Mouse (Mus musculus) liver, embryonic 14.5 days (tissue): ENCODE measurements at regions not wholly inside any gene's neighbourhood (a gene's known extent, or its start where the extent isn't known, plus 50 kb on each side); places are given as distances from the start of the nearest gene placed in this dataset.

Experiments used
- ATAC-seq: fragments of 200-750 bp; cut with Nextera tagmentation; 2 replicates; pipeline ENCODE4 v1.8.0; 2017; ENCODE audit warnings: moderate number of reproducible peaks, mild to moderate bottlenecking, moderate library complexity; ENCODE audit not compliant: insufficient read depth
- DNase-seq, 3 experiments: peaks; one replicate each; pipeline ENCODE4 v3.0.0-alpha.2; 2012 to 2013; ENCODE audit warnings: low read depth in 3 of 3, low spot score in 3 of 3
- H3K27ac ChIP-seq: fragments of 300-500 bp; sonication (generic); 2 replicates; pipeline ENCODE4 v1.5.1; 2014; ENCODE audit warnings: moderate library complexity, mild to moderate bottlenecking, control low read depth, inconsistent platforms
- H3K27me3 ChIP-seq: fragments of 300-500 bp; sonication (generic); 2 replicates; pipeline ENCODE4 v1.6.1; 2014; ENCODE audit warnings: mild to moderate bottlenecking, low read length, moderate library complexity; ENCODE audit not compliant: control insufficient read depth, insufficient read depth
- H3K36me3 ChIP-seq: fragments of 300-500 bp; sonication (generic); replicated peaks from 2 replicates; pipeline ENCODE4 v1.6.1; 2014; ENCODE audit warnings: low read depth; ENCODE audit not compliant: control insufficient read depth, insufficient read depth
- H3K4me1 ChIP-seq, 2 experiments: fragments of 200-500 bp in 1 of 2; fragments of 300-500 bp in 1 of 2; sonication (generic) in 1 of 2; replicated peaks; 2 replicates each; pipeline ENCODE4 v1.6.1; 2012 to 2014; ENCODE audit warnings: antibody characterized with exemption in 1 of 2, inconsistent platforms in 1 of 2, low read length in 1 of 2; ENCODE audit not compliant: control insufficient read depth in 2 of 2, insufficient read depth in 2 of 2
- H3K4me2 ChIP-seq: fragments of 300-500 bp; sonication (generic); 2 replicates; pipeline ENCODE4 v1.6.1; 2014; ENCODE audit warnings: low read depth, mild to moderate bottlenecking, control low read depth, moderate library complexity
- H3K4me3 ChIP-seq, 2 experiments: fragments of 200-500 bp in 1 of 2; fragments of 300-500 bp in 1 of 2; sonication (generic) in 1 of 2; 2 replicates each; pipeline ENCODE4 v1.5.1; 2012 to 2014; ENCODE audit warnings: low read depth in 2 of 2, low read length in 2 of 2, mild to moderate bottlenecking in 2 of 2, control low read depth in 1 of 2, inconsistent platforms in 1 of 2, moderate library complexity in 1 of 2; ENCODE audit not compliant: insufficient read depth in 1 of 2
- H3K9ac ChIP-seq: fragments of 300-500 bp; sonication (generic); replicated peaks from 2 replicates; pipeline ENCODE4 v1.6.1; 2014; ENCODE audit warnings: mild to moderate bottlenecking, control low read depth, moderate library complexity
- H3K9me3 ChIP-seq: fragments of 300-500 bp; sonication (generic); 2 replicates; pipeline ENCODE4 v1.6.1; 2016; ENCODE audit warnings: low read length, mixed read lengths; ENCODE audit not compliant: control insufficient read depth
- CTCF ChIP-seq: IDR thresholded peaks from 2 replicates; pipeline ENCODE4 v1.5.1; 2016; ENCODE audit warnings: antibody characterized with exemption, low read depth, control low read depth
- EP300 ChIP-seq: IDR thresholded peaks from 2 replicates; pipeline ENCODE4 v1.6.1; 2016; ENCODE audit warnings: antibody characterized with exemption, low read depth
- WGBS: fragments of 180-500 bp; shearing (Covaris S2); extraction: QIAGEN DNeasy Blood & Tissue Kit; methylation state at CpG from one replicate; pipeline ENCODE4 v1.1.7; 2014; ENCODE audit not compliant: insufficient replicate concordance; 5-methylcytosine and 5-hydroxymethylcytosine counted together

- no peaks in the 10 kb centered on the region for H3K36me3 ChIP-seq
- H3K9me3 ChIP-seq, result no peaks in the 10 kb centered on the region
- WGBS, result 78% methylated on average over 10 of the region's 10 CpGs
- no peak overlapping the region for H3K27ac ChIP-seq
- H3K4me2 ChIP-seq, result no peak overlapping the region
- no peak overlapping the region for H3K4me3 ChIP-seq
- TF ChIP-seq EP300 (no peak), CTCF (no peak)
- H3K9ac ChIP-seq, result no peak overlapping the region
- H3K4me1 ChIP-seq, result no peaks in the 10 kb centered on the region
- no peak for ATAC-seq
- no peaks in the 10 kb centered on the region for H3K27me3 ChIP-seq
- no peak for DNase-seq
These were observed 715.4 kb upstream of the Adgrl2 start for GRCm38 (mm10) chr3:149705724-149706123.

GRCm38 (mm10) chr3:149705322-149705721 is 715.0 kb upstream of the Adgrl2 start:
- Histone ChIP-seq H3K9ac (no peak overlapping the region), H3K4me2 (no peak overlapping the region), H3K27me3 (no peaks in the 10 kb centered on the region), H3K36me3 (no peaks in the 10 kb centered on the region), H3K27ac (no peak overlapping the region), H3K4me3 (no peak overlapping the region), H3K9me3 (no peaks in the 10 kb centered on the region), H3K4me1 (no peaks in the 10 kb centered on the region)
- TF ChIP-seq CTCF (no peak), EP300 (no peak)
- no peak for ATAC-seq
- 74% methylated on average over 12 of the region's 12 CpGs for WGBS
- DNase-seq, result no peak

DNA sequence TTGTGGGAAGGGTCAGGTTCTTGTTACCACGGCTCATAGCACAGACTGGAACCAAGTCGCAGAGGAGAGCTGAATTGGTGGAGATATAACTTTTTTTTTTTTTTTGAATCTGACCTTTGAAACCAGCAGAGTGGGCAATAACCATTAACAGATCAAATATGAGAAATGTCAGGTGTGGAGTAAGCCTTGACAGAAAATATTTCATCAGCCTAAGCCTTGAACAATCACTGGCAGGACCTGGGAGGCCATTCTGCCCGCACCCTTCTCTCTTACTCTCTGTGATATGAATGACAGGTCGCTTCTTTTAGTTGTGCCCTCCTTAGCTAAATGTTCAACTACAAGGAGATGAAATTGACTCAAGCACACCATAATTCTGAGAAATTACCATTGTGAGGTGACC is 714.1 kb upstream of the Adgrl2 start:
- H3K27me3 ChIP-seq, result no peaks in the 10 kb centered on the region
- ATAC-seq (no peak), DNase-seq (no peak)
- no peaks in the 10 kb centered on the region for H3K4me1 ChIP-seq
- 65% methylated on average over 4 of the region's 4 CpGs for WGBS
- no peaks in the 10 kb centered on the region for H3K36me3 ChIP-seq
- TF ChIP-seq CTCF (no peak), EP300 (no peak)
- no peak overlapping the region for H3K4me2 ChIP-seq
- H3K9me3 ChIP-seq, result no peaks in the 10 kb centered on the region
- no peak overlapping the region for H3K4me3 ChIP-seq
- H3K9ac ChIP-seq, result no peak overlapping the region
- no peak overlapping the region for H3K27ac ChIP-seq

DNA sequence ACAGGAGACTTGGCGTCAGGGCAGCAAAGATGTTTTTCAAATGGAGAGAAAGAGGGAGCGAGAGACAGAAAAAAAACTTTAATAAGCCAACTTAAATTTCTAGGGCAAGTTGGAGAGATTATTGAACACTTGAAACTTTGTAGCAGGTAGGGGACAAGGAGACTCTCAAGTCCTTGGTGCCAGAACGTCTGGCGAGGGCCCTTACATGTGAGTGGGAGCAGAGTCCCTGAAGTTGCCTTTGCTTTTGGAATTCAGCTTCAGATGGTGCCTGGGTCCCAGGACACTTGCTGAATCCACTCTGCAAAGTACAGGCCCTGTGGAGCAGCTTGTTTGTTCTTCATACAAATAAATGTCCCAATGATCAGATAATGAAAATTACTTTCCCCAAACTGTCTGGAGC is 693.2 kb upstream of the Adgrl2 start:
- Histone ChIP-seq H3K27me3 (no peaks in the 10 kb centered on the region), H3K4me2 (no peak overlapping the region), H3K9me3 (no peaks in the 10 kb centered on the region), H3K4me3 (no peak overlapping the region), H3K36me3 (no peaks in the 10 kb centered on the region), H3K4me1 (no peaks in the 10 kb centered on the region), H3K27ac (no peak overlapping the region), H3K9ac (no peak overlapping the region)
- no peak for DNase-seq
- ATAC-seq, result no peak
- WGBS, result 65% methylated on average over 4 of the region's 4 CpGs
- TF ChIP-seq CTCF (no peak), EP300 (no peak)

- Histone ChIP-seq H3K9me3 (no peaks in the 10 kb centered on the region), H3K27ac (no peak overlapping the region), H3K27me3 (no peaks in the 10 kb centered on the region), H3K4me1 (no peaks in the 10 kb centered on the region), H3K9ac (no peak overlapping the region), H3K4me2 (no peak overlapping the region), H3K36me3 (no peaks in the 10 kb centered on the region), H3K4me3 (no peak overlapping the region)
- 69% methylated on average over 5 of the region's 5 CpGs for WGBS
- TF ChIP-seq EP300, result no peak
- ATAC-seq (no peak), DNase-seq (no peak)
These were observed 691.9 kb upstream of the Adgrl2 start for GRCm38 (mm10) chr3:149682246-149682645.

GRCm38 (mm10) chr3:149673926-149674325 is 683.6 kb upstream of the Adgrl2 start:
- H3K36me3 ChIP-seq, result no peaks in the 10 kb centered on the region
- H3K27ac ChIP-seq, result no peak overlapping the region

More at GRCm38 (mm10) chr3:149673926-149674325, 683.6 kb upstream of the Adgrl2 start:
- DNase-seq (no peak), ATAC-seq (no peak)
- no peaks in the 10 kb centered on the region for H3K9me3 ChIP-seq
- H3K9ac ChIP-seq, result no peak overlapping the region
- H3K27me3 ChIP-seq, result no peaks in the 10 kb centered on the region
- no peak overlapping the region for H3K4me2 ChIP-seq
- TF ChIP-seq EP300 (no peak), CTCF (no peak)
- no peaks in the 10 kb centered on the region for H3K4me1 ChIP-seq
- no peak overlapping the region for H3K4me3 ChIP-seq
